Mouse (Mus musculus) mouse embryonic stem cell (cell line): Measurements from ENCODE around the gene Gpatch2l.

Experiments
- in situ Hi-C, 2 experiments: fragments of 300-500 bp; cut with MboI; formaldehyde crosslinking; loops; 1 replicate in 1 of 2; 3 replicates in 1 of 2; pipeline ENCODE4 v1.14.3; 2019 to 2020; ENCODE audit warnings: low sequenced_read_pairs in 2 of 2, low pct_unique_long_range_greater_than_20kb in 1 of 2, mixed read lengths in 1 of 2; ENCODE audit not compliant: unreplicated experiment in 1 of 2

The Gpatch2l gene

DNA sequence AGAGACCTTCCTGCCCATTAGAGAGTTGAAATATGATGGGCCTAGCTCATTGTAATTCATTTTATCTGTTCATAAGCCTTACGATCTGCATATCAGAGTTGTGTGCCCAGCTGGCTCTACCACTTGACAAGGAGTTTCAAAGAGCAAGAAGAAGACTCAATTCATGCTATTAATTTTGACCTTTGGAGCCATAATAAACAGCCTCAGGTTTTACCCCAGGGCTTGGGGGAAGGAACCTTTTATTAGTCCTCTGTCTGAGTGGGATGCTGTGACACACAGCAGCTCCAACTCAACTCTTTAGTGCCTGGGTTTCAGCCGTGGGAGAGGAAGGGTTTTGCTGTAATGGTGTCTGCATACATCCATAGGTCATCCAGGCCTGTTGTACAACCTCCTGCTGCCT, 32.6 kb downstream of the Gpatch2l start:
- in situ Hi-C loops, result no loop called here

- in situ Hi-C loops, result no loop called here
These were observed 34.1 kb downstream of the Gpatch2l start for GRCm38 (mm10) chr12:86275731-86276130.

DNA sequence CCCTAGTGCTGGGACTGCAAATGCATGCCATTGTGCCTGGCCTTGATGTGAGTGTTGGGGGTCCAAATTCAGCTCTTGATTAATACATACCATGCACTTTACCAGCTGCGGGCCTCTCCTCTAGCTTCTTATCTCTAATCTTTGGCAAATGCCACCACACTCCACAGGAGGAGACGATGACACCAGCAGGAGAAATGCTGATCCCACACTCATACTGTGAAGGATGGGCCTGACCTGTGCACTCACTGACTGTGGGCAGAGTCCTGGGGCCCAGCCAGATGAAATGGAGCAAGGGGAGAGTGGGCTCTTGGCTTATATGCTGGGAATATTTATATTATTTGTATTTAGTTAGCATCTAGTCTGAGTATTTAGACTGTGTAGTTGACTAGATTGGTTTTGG, 34.8 kb downstream of the Gpatch2l start:
- in situ Hi-C loops, result no loop called here

- in situ Hi-C loops, result no loop called here
These were observed 35.2 kb downstream of the Gpatch2l start for GRCm38 (mm10) chr12:86276895-86277294.

- in situ Hi-C loops, result no loop called here
These were observed 38.3 kb downstream of the Gpatch2l start for GRCm38 (mm10) chr12:86280000-86280399.

- in situ Hi-C loops, result no loop called here
These were observed 44.0 kb downstream of the Gpatch2l start for GRCm38 (mm10) chr12:86285704-86286103.

GRCm38 (mm10) chr12:86297450-86297849, 55.8 kb downstream of the Gpatch2l start:
- in situ Hi-C loops, result loop anchor here in 1 of 2 experiments (10.0 kb wide), 1 partner anchor 173 kb away; no protein-coding TSS in a partner anchor

DNA sequence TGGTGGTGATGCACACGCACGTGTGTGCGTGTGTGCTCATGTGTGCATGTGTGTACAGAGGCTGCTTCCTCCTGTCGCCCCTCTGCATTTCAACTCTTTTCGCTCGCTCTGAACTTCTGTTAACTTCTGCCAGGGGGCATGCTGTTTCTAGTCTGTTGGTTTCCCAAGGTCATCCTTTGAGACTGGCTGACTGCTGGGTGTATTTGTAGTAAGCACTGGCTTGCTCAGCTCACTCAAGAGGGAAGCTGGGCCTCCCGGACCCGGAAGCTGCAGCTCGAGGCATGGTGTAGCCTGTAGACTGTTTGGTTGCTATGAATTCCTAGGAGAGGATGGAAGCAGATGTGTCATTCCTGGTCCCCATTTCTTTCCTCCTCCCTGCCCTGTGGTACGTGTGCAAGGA, 61.3 kb downstream of the Gpatch2l start:
- in situ Hi-C loops, result loop anchor here in 1 of 2 experiments (10.0 kb wide), 1 partner anchor 168 kb away; no protein-coding TSS in a partner anchor

GRCm38 (mm10) chr12:86305045-86305444, 63.4 kb downstream of the Gpatch2l start:
- in situ Hi-C loops, result loop anchor here in 1 of 2 experiments (10.0 kb wide), 1 partner anchor 170 kb away; no protein-coding TSS in a partner anchor

DNA sequence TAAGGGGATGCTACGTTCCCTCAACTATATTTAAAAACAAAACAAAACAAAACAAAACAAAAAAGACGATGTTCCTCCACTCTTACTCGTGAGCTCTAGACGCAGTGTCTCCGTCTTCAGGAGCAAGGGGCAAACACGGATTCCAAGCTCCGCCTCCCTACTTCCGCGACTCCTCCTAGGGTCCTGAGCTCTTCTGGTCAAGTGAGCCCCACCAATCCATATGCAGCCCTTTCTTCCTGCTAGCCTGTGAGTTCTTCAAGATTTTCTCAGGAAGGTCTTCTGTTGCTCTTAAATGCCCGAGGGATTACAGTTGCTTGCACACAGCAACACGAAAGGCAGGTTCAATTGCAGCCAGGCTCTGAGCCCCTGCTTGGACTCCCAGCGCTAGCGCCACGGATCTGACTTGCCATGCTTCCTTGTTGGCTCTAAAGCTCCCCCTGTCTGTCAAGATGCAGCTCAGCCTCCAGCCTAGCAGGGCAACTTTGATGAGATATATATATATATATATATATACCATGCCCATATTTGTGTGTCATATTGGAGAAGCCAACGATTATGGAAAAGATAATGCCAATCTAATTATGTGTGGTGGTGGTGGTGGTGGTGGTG, 64.1 kb downstream of the Gpatch2l start:
- in situ Hi-C loops, result loop anchor here in 1 of 2 experiments (10.0 kb wide), 1 partner anchor 171 kb away; no protein-coding TSS in a partner anchor

DNA sequence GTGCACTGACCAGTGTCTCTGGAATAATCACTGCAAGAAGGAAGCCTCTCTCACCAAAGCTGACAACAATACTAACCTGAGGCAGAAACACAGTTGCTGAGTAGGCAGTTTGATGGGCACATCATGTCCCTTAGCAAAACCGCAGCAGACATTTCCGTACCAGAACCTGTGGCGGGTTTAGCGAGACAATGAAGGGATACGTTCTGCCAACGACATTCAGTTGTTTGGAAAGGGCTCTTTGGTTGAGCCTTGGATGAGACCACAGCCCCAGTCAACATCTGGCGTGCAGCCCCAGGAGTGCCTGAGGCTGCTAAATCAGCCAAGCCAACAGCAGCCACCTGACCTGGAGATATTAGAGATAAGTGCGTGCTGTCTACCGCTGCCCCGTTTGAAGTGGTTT, 67.8 kb downstream of the Gpatch2l start:
- in situ Hi-C loops, result loop anchor here in 1 of 2 experiments (10.0 kb wide), 1 partner anchor 175 kb away; no protein-coding TSS in a partner anchor

DNA sequence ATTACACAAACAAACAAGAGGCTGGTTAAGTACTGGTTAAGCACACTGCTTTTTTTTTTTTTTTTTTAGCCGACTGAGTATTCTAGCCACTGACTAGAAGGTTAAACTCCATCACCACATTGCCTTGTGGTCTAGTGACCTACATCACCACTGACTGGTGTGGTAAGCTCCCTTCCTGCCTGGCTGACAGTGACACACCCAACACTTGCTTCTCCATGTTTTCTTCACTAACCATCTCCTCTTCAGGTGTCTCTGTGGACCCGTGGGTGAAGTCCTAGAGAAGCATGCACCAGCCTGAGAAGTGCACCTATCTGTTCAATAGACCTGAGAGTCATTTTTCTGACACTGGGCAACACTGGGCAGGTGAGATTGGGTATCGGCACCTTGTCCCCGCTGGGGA, 68.2 kb downstream of the Gpatch2l start:
- in situ Hi-C loops, result loop anchor here in 1 of 2 experiments (10.0 kb wide), 1 partner anchor 175 kb away; no protein-coding TSS in a partner anchor

DNA sequence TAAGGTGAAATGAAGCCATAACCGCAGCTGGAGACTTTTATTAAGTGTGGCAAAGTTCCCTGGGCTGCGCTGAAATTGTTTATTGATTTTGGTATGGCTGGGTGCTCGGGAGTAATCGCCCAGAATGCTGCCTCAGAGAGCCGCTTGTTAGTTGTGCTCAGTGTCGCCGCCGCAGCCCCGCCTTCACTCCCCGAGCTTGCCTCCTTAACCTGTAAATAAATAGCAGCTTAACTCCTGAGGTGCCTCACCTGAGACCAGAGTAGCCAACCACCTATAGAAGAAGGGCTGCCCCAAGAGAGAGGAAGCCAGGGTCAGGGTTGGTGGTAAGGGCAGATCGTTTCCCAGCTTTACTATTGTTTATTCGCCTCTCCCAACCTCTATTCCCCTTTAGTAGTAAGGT, 79.0 kb downstream of the Gpatch2l start:
- in situ Hi-C loops, result no loop called here

DNA sequence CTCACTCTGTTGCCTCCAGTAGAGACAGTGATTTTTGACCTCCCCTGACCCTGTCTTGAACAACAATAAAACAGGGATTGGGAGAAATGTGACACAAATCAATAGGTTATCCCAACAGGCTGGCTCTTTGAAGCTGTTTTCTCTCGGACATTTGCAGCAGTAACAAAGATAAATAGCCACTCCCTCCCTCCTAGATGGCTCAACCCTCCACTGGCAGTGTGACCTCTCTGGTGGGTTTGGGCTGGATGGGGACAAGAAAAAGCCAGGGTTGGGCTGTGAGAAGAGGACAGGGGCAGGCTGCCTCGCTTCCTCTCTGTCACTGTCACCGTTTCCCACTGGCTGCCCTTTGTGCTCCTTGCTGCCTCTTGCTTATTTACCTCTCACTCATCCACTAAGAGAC, 82.6 kb downstream of the Gpatch2l start:
- in situ Hi-C loops, result no loop called here

DNA sequence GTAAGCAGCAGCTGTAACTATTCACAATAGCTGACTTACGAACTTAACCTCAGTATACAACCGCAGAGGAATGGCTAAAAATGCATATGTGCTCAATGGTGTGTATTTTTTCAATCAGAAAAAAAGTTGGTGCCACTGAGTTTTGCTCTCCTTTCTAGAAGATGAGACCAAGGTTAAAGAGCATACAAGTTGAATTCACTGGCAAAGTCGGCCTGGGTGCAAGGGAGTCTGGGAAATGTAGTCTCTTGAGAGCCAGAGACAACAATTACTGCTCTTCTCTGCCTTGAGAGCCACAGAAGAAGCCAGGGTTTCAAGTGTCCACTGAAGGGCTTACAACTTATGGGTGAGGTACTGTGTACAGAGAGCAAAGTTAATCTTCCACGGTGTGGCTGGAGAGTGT, 88.2 kb downstream of the Gpatch2l start:
- in situ Hi-C loops, result no loop called here

GRCm38 (mm10) chr12:86330684-86331083, 89.0 kb downstream of the Gpatch2l start:
- in situ Hi-C loops, result no loop called here

DNA sequence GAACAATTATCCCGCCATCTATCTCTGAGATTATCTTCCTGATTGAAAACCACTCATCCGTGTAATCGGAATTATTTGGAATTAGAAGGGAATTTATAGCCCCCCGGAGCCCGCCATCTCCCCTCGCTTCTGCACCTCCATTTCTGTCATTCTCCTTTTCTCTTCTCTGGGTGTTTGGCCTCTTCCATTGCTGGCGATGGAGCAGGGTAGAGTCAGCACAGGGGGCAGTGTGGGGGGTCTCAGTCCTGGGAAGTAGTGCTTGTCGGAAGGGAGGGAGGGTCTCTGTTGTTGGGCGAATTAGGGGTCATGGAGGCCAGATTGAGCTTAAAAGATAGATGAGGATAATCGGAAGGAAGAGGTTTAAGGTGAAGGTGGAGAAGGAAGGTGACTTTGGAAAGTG, 89.6 kb downstream of the Gpatch2l start:
- in situ Hi-C loops, result no loop called here

- in situ Hi-C loops, result no loop called here
These were observed 94.6 kb downstream of the Gpatch2l start for GRCm38 (mm10) chr12:86336209-86336608.

DNA sequence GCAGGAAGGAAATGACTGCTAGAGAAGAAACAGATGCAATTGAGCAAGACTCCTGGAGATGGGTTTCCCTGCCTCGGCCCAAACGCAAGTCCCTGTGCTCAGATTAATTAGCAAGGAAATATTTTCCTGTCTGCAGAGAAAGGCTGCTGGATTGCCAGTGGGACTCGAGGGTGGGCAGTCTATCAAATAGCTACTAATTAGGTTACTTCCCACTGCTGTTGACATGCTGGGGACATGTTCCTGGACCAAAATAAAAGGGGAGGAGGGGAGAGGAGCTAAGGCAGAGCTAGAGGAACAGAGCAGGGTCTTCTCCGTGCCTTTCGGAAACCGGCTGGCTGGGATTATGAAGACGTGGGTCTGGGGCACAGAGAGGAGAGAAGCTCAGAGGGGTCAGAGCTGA, 95.2 kb downstream of the Gpatch2l start:
- in situ Hi-C loops, result no loop called here
